Mouse (Mus musculus): ENCODE results near the gene Exosc9.
A peak's percentile ranks its signal among the peaks of the same experiment; 100 is the strongest.

The Exosc9 gene

DNA sequence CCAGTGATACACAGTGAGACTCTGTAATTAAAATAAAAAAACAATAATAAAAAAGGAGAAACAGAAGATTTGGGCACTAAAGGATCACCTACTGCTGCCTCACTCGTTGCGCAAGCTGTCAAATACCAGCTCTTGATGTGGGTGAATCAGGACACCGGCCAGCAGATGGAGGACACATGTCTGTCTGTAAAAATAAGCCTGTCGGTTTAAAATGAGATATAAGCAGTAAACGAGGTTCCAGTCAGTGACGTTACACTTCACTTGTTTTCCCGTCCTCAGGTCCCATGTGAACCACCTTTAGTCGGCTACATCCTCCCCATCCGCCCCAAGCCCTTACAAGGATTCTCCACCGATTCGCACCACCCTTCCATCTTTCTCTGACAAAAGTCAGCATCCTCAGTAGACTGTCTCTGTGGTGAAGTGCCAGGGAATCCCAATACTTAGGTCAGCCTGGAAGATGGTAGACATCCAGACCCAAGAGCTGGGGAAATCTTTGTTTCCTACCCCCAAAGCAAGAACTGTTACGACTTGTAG lies 488 bp upstream of the Exosc9 start:
- DNase-seq (ENCODE audit: low read depth, low spot score) = no peak

DNA sequence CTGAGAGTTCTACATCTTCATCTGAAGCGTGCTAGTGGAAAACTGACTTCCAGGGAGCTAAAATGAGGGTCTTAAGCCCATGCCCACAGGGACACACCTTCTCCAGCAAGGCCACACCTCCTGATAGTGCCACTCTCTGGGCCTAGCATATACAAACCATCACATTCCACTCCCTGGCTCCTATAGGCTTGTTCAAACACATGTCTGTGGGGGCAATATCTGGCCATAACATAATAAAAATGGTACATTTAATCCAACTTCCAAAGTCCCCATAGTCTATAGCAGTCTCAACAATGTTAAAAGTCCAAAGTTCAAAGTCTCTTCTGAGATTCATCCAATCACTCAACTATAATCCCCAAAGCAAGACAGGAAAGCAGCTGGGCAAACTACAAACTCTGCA lies 5.2 kb downstream of the Exosc9 start:
- no peak for DNase-seq (ENCODE audit: low read depth, low spot score)

DNA sequence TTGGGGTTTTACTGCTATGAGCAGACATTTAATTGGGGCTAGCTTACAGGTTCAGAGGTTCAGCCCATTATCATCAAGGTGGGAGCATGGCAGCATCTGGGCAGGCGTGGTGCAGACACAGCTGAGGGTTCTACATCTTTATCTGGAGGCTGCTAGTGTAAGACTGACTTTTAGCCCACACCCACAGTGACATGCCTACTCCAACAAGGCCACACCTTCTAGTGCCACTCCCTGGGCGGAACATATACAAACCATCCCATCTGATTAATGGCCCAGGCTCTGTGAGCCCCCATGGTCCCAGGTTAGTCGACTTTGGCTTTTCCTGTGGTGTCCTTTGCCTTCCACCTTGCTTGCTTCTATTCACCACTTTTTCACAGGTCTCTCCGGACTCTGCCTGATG lies 7.2 kb downstream of the Exosc9 start:
- DNase-seq (ENCODE audit: low read depth, low spot score) = no peak

DNA sequence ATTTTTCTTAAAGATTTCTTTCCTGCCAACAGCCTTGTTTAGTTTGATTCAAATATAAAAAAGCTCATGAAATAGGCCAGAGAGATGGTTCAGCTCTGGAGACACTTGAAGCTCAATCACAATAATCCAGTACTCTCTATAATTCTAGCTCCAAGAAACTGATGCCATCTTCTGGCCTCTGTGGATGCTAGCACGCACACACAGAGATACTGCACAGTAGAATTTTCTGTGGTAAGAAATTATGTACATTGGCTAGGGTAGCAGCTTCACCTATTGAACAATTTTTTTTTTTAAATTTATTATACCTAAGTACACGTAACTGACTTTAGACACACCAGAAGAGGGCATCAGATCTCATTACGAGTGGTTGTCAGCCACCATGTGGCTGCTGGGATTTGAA lies 11.3 kb downstream of the Exosc9 start:
- DNase-seq (ENCODE audit: low read depth, low spot score) = no peak

DNA sequence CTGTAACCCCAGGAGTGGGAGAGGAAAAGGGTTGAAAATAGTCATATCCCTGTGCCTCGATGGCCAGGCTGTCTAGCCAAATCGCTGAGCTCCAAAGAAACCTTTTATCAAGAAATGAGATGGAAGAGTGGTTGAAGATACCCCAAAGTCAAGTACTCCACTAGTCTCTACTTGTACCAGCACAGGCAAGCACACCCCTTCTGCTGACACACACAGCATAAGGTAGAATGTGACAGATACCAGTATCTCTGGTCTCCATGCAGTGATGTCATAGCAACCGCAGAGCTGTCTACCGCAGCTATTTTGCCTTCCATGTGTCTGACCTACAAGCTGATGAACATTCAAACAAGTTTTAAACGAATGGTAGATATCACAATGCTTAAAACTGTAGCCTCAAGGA lies 17.4 kb downstream of the Exosc9 start:
- DNase-seq (ENCODE audit: low read depth, low spot score) = no peak

DNA sequence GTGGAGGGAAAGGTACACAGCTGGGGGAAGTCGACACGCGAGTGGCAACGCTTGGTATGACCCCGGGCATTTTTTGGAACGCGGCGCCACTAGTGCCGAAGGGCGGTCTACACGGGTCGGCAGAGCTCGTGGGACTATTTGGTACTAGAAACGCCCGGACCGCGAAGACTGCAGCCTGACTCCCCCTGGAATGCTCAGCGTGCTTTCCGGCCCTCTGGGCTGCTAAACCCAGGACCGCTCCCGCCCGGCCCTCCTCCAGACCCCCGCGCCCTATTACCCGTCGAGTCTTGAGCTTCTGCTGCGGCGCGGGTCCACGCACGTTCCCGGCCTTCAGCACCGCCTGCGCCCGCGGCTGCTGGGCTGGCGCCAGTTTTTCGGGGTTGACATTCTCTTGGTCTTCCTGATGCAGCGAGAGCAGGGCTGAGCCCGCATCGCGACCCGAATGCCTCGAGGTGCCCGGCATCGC lies 19.0 kb downstream of the Exosc9 start:
- DNase-seq (ENCODE audit: low read depth, low spot score) = peak; percentile 72

DNA sequence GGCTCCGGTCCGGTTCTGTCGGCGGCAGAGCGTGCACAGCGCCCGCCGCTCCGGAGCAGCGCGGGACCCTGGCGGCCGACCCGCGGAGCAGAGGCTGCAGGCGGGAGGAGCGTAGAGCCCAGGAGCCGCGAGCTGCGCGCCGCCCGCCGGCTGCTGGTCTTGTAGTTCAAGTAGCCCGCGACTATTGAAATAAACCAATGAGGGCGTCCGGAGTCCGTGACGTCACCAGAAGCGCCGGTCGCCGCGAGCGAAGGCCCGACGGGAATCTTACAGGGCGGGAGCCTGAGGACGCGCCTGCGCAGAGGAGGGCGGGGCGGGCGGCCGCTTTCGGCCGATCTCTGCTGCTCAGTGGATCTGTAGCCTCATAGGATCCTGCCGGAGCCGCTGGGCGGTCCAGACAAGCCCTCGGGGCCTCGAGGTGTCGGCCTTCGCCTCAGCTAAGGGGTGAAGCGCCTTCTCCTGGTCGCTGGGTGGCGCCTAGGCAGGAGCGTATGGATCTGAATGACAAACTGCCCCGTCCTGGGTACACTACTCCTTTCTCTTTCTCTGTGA lies 19.5 kb downstream of the Exosc9 start, which contains the start of gene Ccna2:
TSS of gene Ccna2 (minus strand) at position 324 of the 552 bp plus-strand sequence.
- DNase-seq (ENCODE audit: low read depth, low spot score) = peak; percentile 100

DNA sequence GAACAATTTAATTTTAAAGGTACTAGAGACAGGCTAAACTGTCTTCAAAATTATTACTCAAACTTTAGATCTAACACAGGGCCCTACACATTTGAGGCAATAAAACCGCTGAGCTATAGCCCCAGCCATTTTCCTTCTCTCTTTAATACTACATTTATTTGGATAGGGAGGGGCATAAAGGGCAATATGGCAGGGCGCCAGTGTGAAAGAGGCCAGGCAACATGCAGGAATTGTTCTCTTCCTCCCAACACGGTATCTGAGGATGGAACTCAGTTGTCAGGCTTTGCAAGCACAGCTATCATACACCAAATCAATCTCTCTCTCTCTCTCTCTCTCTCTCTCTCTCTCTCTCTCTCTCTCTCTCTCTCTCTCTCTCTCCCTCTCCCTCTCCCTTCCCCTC lies 46.4 kb downstream of the Exosc9 start:
- no peak for DNase-seq (ENCODE audit: low read depth, low spot score)

DNA sequence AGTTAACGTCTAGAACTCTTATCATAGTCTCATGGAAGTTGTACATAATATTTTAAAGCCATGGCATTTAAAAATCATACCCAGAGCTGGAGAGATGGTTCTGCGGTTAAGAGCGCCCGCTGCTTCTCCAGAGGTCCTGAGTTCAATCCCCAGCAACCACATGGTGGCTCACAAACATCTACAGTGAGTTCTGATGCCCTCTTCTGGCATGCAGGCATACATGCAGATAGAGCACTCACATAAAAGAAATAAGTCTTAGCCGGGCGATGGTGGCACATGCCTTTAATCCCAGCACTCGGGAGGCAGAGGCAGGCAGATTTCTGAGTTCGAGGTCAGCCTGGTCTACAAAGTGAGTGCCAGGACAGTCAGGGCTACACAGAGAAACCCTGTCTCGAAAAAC lies 47.4 kb downstream of the Exosc9 start:
- DNase-seq (ENCODE audit: low read depth, low spot score) = peak; percentile 21

DNA sequence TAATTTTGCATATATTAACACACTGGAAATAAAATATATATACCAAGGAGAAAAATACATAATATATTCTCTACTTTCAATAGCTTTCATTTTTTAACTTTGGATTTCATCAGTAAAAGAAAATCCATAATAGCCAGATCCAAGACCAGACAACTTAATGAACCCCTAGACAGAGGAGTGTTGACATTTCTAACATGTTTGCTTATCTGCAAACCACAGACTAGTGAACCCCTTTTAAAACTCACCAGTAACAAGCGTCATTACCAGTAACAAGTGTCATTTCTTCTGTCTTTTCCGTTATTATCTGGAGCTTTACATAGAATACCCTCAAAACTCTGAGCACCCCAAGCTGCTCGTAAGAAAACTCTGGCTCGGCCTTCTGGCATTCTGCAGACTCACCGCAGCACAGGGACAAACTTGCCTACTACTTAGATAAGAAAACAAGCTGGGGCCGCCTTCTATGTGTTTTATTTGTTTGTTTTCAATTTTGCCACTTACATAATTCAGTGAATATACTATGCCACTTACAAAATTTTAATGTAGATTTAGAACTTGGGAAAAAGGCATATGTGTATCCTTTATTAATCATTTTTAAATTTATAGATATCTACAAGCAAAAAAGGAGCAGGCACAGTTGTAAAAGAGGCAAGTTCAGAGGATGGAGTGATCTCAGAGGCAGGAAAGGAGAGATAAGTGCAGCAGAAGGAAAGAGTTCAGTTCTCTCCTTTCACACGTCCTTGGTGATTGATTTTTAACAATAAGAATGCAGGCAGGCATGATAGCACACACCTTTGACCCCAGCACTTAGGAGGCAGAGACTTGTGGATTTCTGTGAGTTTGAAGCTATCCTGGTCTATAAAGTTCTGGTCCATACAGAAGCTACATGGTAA lies 53.7 kb downstream of the Exosc9 start:
- no peak for DNase-seq (ENCODE audit: low read depth, low spot score)

DNA sequence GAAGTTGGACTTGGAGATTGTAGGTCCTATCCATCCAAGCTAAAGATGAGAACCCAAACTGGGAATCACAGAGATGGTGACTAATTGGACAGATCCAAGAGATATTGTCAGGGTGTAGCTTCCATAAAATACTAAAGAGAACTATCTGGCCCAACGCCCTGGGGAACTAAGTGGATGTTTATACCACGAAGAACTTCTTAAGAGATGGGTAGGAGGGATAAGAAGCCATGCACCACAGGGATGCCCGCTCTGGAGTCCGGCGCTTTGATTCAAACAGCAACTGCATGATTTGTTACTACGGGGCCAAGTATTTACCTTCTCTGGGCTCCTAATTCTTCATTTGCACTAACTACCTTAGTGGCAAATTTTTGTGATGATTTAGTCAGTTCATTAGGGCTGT lies 60.3 kb downstream of the Exosc9 start:
- DNase-seq (ENCODE audit: low read depth, low spot score) = peak; percentile 7

DNA sequence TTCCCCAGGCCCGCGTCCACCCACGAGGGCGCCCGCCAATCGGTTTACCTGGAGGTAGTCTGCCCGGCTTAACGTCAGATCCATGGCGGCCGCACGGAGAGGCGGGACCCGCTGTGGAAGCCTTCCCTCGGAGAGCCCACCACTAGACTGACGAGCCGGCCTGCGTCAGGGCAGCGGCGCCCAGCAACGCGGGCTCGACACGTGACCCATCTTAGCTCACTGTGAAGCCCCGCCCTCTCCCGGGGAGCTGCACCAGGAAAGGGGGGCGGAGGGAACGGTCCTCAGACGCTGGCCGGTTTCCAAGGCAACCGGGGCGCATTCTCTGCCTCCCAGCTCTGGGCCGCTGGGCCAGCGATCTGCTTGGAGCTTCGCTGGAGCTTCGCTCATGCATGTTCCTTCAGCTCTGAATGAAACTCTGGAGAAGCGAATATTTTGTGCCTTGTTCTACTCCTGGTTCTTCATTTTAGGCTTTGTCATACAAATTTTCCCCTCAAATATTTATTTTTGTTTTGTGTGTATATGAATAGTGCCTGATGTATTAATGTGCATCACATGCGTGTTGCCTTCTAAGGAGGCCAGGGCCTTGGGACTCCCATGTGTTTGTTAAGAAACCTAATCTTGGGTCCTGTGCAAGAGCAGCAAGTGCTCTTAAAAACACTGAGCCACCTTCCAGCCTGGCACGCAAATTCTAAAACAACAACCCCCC lies 60.9 kb downstream of the Exosc9 start, which contains the start of gene Bbs7:
TSS of gene Bbs7 (minus strand) at position 276 of the 706 bp plus-strand sequence.
- peak; percentile 97 for DNase-seq (ENCODE audit: low read depth, low spot score)

DNA sequence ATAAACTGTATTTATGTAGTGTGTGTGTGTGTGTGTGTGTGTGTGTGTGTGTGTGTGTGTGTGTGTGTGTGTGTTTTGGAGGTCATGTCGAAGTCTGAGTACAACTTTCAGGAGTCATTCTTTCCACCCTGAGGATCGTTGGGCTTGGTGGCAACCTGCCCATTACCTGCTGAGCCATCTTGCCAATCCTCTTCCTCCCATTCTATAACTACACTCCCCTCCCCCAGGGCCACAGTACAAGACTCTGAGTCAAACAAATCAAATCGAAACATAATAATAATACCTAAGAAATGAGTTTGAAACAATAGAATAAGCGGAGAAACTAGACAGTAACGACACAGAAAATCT lies 61.5 kb downstream of the Exosc9 start:
- no peak for DNase-seq (ENCODE audit: low read depth, low spot score)

All from ZHBTc4 (cell line).